Mouse (Mus musculus): ENCODE data around the gene Rab28. TPM values are rescaled to one million over a fixed set of nuclear protein-coding genes. Genes with fewer than 3 reads are reported as not detected.

Rab28 gene
- total RNA-seq, 4 experiments from 2014 or later, result 76.1 to 84.6 (median 81.1) TPM

- DNase-seq (ENCODE audit: low spot score in 2 of 2), result no peak
Measured at GRCm38 (mm10) chr5:41627224-41628144, 80.5 kb downstream of the Rab28 start.

- DNase-seq (ENCODE audit: low spot score in 2 of 2), result no peak
Measured at GRCm38 (mm10) chr5:41625544-41625943, 82.4 kb downstream of the Rab28 start.

DNA sequence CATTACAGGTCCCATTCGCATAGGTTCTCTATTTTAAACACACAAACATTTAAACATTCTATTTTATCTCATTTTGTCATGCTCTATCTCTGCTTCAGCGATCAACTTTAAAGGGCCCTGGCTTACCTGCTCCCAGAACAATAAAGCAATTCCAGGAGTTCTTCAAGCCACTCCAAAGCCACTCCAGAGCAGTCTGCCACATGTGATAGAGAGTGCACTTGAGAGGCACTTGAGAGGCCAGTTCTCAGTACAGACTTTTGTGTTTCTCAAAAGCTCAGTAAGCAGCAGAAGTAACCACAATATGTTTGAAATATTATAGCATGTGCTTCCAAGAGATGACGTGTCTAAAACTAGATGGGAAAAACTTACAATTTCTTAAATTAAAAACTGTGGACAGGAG, 86.2 kb downstream of the Rab28 start:
- DNase-seq (ENCODE audit: low spot score in 2 of 2), result no peak

DNA sequence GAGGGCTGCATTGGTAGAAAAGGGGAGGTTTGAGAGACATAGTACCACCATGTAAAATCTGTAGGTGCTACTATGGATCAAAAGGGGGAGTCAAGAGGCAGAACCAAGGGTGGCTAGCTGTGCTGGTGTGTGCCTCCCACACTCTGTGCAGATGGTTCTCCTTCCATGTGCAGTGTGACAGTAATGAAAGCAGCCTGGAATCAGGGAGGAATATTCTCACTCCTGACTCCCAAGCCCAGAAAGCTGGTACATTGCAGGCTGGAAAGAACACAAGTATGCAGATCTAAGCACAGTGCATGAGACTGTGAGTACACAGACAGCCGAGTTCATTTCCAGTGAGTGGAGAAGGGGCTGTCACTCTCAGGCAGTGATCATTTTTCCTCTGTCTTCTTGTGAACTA, 89.0 kb downstream of the Rab28 start:
- DNase-seq (ENCODE audit: low spot score in 2 of 2), result peak; percentile 23 to 33

GRCm38 (mm10) chr5:41610447-41611030, 97.4 kb downstream of the Rab28 start:
- no peak for DNase-seq (ENCODE audit: low spot score in 2 of 2)

DNA sequence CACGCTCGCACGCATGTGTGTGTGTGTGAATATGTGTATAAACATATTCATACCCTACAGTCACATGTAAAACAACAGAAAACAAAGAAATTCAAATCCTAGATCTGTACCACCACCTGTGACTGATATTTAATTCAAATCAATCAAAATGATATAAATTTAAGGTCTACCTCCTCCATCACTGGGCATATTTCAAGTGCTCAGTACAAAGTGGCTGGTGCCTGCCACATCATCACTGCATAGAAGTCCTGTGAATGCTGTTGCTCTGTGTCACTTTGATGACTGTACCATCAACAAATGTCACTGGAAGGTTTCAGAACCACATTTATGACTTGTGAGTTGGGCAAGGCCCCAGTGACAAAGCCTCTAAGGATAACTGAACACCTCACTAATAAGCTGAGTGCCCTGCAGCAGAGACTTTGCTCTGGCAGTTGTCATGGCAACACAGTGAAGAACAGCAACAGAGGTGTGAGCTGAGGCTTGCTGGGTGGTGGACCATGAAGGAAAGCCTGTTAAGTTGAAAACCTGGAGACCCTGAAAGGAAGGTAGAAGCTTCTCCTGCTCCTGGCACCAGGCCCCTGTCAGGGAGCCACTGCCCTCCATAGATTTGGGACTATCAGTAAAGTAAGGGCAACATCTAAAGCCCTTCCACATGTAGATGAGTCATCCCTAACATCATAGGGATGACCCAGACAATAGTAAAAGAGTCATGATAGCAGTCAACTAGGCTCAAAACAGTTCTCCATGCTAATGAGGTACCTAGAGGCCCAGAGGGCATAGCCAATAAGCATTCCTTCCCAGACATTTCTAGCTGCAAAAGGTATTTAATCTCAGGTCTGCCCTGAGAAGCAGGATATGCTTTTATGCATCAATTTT, 111.5 kb downstream of the Rab28 start:
- DNase-seq (ENCODE audit: low spot score in 2 of 2), result no peak

DNA sequence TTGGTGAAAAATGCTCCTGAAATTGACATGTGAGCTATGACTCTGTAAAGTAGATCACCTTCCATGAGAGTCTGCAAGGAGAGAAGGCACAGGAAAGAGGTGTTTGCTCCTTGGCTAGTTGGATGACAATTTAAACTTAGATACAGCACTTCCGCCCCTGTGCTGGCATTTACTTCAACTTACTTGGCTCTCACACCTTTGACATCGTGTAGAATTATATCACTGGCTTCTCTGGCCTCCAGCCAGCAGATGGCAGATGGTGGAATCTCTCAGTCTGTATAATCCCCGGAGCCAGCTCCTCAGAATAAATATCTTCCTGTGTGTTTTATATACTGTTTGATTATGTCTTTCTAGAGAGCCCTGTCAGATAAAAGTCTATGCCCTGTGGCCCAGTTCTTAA, 112.8 kb downstream of the Rab28 start:
- DNase-seq (ENCODE audit: low spot score in 2 of 2), result peak in 1 of 2 experiments; percentile 23

- DNase-seq (ENCODE audit: low spot score in 2 of 2), result no peak
Measured at GRCm38 (mm10) chr5:41578051-41578450, 129.9 kb downstream of the Rab28 start.

Other genes with a start within 250 kb of the Rab28 start
- not detected for gene Nkx3-2, start 56.3 kb upstream of the Rab28 start, total RNA-seq (2022)
- gene Bod1l, start 136.2 kb upstream of the Rab28 start, total RNA-seq (2022), result 10 to 100 TPM; 36.6 to 39.2 (median 38.4) TPM

Data from layer of hippocampus, adult 8-10 months (tissue).